Mouse (Mus musculus) hematopoietic multipotent progenitor cell, adult 10-12 weeks (in vitro differentiated cells): ENCODE results near the gene Zfand2a. TPM values are rescaled to one million over a fixed set of nuclear protein-coding genes. Genes with fewer than 3 reads are reported as not detected.

Experiments used
- polyA plus RNA-seq: library from polyadenylated mRNA; stranded (reverse); fragments of >175 nt; gene quantifications from 2 replicates; pipeline ENCODE4 v1.2.3, GENCODE M21; 2012; ENCODE audit warnings: low replicate concordance

Zfand2a gene
- polyA plus RNA-seq = 2.4 and 2.9 TPM in 2 replicates

GRCm38 (mm10) chr5:139484185-139484814 is at the start of gene Zfand2a:
Gene Zfand2a, minus strand, starts transcription at chr5:139484549.

GRCm38 (mm10) chr5:139460384-139461067 is 23.8 kb downstream of the Zfand2a start, which contains the start of gene 3110082I17Rik:
Gene 3110082I17Rik, minus strand, starts transcription at chr5:139460527.

GRCm38 (mm10) chr5:139423026-139423865 is 61.1 kb downstream of the Zfand2a start, which contains the start of gene Gper1:
Gene Gper1, plus strand, starts transcription at chr5:139423151.

Other genes with a start within 250 kb of the Zfand2a start
- gene Get4, start 232.2 kb downstream of the Zfand2a start, polyA plus RNA-seq = 42.3 and 63.4 TPM in 2 replicates
- gene Adap1, start 158.9 kb downstream of the Zfand2a start, polyA plus RNA-seq = 29.3 and 40.9 TPM in 2 replicates
- gene Cox19, start 133.1 kb downstream of the Zfand2a start, polyA plus RNA-seq = 27.1 and 46.7 TPM in 2 replicates
- gene Cyp2w1, start 131.9 kb downstream of the Zfand2a start, polyA plus RNA-seq = not detected in 2 replicates
- 26.1 and 34.3 TPM in 2 replicates for gene Gpr146, start 106.9 kb downstream of the Zfand2a start, polyA plus RNA-seq
- gene C130050O18Rik, start 79.3 kb downstream of the Zfand2a start, polyA plus RNA-seq = 1.9 and 4.5 TPM in 2 replicates
- 0.05 TPM in 1 of 2 replicates, not detected in the other for gene Gper1, start 61.4 kb downstream of the Zfand2a start, polyA plus RNA-seq
- 13.5 and 26.7 TPM in 2 replicates for gene 3110082I17Rik, start 24.0 kb downstream of the Zfand2a start, polyA plus RNA-seq
- 0.05 TPM in 1 of 2 replicates, not detected in the other for gene Uncx, start 58.9 kb upstream of the Zfand2a start, polyA plus RNA-seq